Mouse (Mus musculus) Muller cell, postnatal 12 days (primary cell): ENCODE results near the gene Olfm2.
"Not testable (repeated sequence)": the region's sequence is repeated elsewhere in the genome, so short reads cannot be mapped to it uniquely, and the experiment has no call there.

Experiments used
- DNase-seq: peaks from one replicate; pipeline ENCODE4 v3.0.0-alpha.2; 2015; ENCODE audit errors: inconsistent ontology term

The Olfm2 gene

GRCm38 (mm10) chr9:20653859-20654258 is 92.3 kb downstream of the Olfm2 start:
- DNase-seq = no peak

GRCm38 (mm10) chr9:20652260-20652658 is 93.9 kb downstream of the Olfm2 start:
- no peak for DNase-seq

GRCm38 (mm10) chr9:20651602-20652259 is 94.4 kb downstream of the Olfm2 start, which contains the start of gene Pin1:
Gene Pin1 (plus strand): TSS chr9:20652095.
- DNase-seq = peak; percentile 100

DNA sequence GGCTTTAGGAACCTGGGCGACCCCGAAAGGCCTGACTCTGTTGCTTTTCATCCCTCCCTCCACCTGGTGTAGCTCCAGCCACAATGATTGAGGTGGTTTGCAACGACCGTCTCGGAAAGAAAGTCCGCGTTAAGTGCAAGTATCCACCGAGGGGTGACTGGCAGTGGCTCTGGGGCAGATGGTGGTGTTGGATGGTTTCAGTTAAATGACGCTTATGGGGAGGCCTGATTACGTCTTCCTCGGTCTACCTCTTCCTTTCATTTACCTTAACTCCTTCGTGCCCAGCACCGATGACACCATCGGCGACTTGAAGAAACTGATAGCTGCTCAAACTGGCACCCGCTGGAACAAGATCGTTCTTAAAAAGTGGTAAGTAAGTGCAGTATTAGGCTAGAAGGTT is 101.0 kb downstream of the Olfm2 start:
- DNase-seq = peak; percentile 35

GRCm38 (mm10) chr9:20644360-20645081 is 101.6 kb downstream of the Olfm2 start, which contains the start of gene Fbxl12:
Gene Fbxl12 (minus strand): TSS chr9:20644767.
- DNase-seq = peak; percentile 76

GRCm38 (mm10) chr9:20643781-20644180 is 102.4 kb downstream of the Olfm2 start:
- no peak for DNase-seq

- peak; percentile 86 for DNase-seq
Measured at GRCm38 (mm10) chr9:20642896-20643466, 103.2 kb downstream of the Olfm2 start.

DNA sequence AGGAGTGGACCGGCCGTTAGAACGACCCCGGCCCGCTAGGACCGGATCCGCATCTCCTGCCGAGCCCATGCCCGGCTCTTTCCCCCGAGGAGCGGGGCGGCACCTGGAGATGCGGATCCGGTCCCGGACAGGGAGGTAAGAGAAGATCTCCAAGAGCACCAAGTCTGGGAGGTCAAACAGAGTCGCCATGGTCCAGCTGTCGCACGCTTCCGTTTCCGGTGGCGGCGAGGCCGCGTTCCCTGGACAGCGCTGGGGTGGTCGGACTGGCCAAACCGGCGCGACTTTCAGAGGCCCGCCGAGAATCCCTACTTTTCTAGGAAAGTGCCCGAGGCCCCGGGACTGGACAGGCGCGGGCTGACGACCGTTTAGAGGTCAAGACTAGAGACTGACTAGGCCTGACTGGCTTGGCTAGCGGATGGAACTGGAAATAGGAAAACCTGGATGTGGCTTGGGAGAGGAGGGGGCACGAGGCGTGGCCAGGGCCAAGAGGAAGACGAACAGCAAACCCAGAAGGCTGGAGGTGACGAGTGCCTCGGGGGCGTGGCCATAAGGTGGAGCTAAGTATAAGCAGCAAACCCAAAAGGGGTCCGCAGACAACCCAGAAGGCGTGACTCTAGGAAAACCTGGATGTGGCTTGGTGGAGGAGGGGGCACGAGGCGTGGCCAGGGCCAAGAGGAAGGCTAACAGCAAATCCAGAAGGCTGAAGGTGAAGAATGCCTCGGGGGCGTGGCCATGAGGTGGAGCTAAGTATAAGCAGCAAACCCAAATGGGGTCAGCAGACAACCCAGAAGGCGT is 103.9 kb downstream of the Olfm2 start, which contains the start of gene Ubl5:
TSS of gene Ubl5 (plus strand) at position 778 of the 795 bp plus-strand sequence.
- peak; percentile 98 for DNase-seq

- DNase-seq = no peak
Measured at GRCm38 (mm10) chr9:20641501-20641900, 104.6 kb downstream of the Olfm2 start.

GRCm38 (mm10) chr9:20639486-20639885 is 106.7 kb downstream of the Olfm2 start:
- no peak for DNase-seq

GRCm38 (mm10) chr9:20638552-20638951 is 107.6 kb downstream of the Olfm2 start:
- no peak for DNase-seq

DNA sequence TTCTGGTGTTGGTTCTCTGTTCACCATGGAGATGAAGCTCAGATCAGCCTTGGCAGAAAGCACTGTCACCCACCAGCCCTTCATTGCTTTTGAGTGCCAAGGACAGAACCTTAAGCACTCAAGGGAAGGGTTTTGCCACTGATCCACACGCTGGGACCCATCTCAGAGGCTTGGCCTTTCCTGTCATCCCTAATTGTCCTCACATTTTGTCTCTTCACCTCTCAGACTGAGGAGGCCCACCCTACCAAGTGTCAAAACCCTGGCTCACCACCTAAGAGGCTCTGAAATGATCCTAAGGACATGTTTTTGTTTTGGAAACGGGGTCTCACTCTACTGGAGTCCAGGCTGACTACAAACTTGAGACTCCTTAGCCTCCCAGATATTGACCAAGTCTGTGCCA is 109.4 kb downstream of the Olfm2 start:
- no peak for DNase-seq

- no peak for DNase-seq
Measured at GRCm38 (mm10) chr9:20636256-20636655, 109.9 kb downstream of the Olfm2 start.

GRCm38 (mm10) chr9:20635676-20636075 is 110.5 kb downstream of the Olfm2 start:
- not testable (repeated sequence) for DNase-seq

GRCm38 (mm10) chr9:20631332-20631731 is 114.8 kb downstream of the Olfm2 start:
- DNase-seq = no peak
